Comparison of ENCODE assay signal across 24 mouse cellular contexts in genomic region chr19:3562298-3562697, GRCm38 (mm10). TPM values are rescaled to one million over a fixed set of nuclear protein-coding genes. Genes with fewer than 3 reads are reported as not detected.
A peak's percentile ranks its signal among the peaks of the same experiment; 100 is the strongest.
DNase-seq lines count a peak whose midpoint lies in the region; ATAC-seq and TF ChIP-seq lines count a peak whose summit lies in the region.
"Had no signal": no experiment of that assay in that cellular context is flagged by ENCODE, and none has a peak within 500 bp of the region (broad histone marks: within the 10 kb centered on the region; RNA-seq: fewer than 3 reads in every experiment).

No protein-coding gene starts in this region.

- peaks cover 33% of the 10 kb centered on the region for H3K4me1 ChIP-seq in liver, postnatal 0 days (ENCODE audit: insufficient read depth)
- peaks cover 35% of the 10 kb centered on the region for H3K4me1 ChIP-seq in brown adipose tissue, adult 24 weeks (ENCODE audit: control insufficient read depth, insufficient read depth, insufficient read length, low read length)
- H3K4me1 ChIP-seq: embryonic facial prominence, embryonic 10.5 days; forebrain, embryonic 12.5 days had no signal

- peak overlapping the region; percentile 76; the same call in 1 of the 2 replicates for H3K27ac ChIP-seq in liver, postnatal 0 days (ENCODE audit: low read depth)
- peak overlapping the region; percentile 20; the same call in 1 of the 2 replicates for H3K27ac ChIP-seq in brown adipose tissue, adult 24 weeks (replicated peaks; ENCODE audit: low read depth, low read length)
- H3K27ac ChIP-seq: embryonic facial prominence, embryonic 10.5 days; embryonic facial prominence, embryonic 13.5 days; forebrain, embryonic 15.5 days; heart, embryonic 15.5 days; hindbrain, embryonic 14.5 days; hindbrain, postnatal 0 days had no signal

- H3K4me3 ChIP-seq in liver, postnatal 0 days (ENCODE audit: low read depth, low read length) = no peak overlapping the region
- no peak overlapping the region for H3K4me3 ChIP-seq in brown adipose tissue, adult 24 weeks (ENCODE audit: insufficient read depth, low read depth, low read length)
- H3K4me3 ChIP-seq: embryonic facial prominence, embryonic 10.5 days; embryonic facial prominence, embryonic 13.5 days; erythroblast, embryonic 14.5 days; forebrain, embryonic 12.5 days; forebrain, embryonic 15.5 days; heart, embryonic 12.5 days; heart, embryonic 15.5 days had no signal

- no peak for DNase-seq in liver, postnatal 0 days
- DNase-seq in liver (no peak), ZHBTc4 (ENCODE audit: low read depth, low spot score) (peak; percentile 43)
- DNase-seq in kidney, postnatal 14 days = no peak
- DNase-seq: adrenal gland, postnatal 36 days; cerebellum, adult 11-12 months; cerebellum, adult 8-10 months; cerebellum, postnatal 10 days; cerebellum, postnatal 36 days; embryo, embryonic 11 days; gastrocnemius, postnatal 10 days had no signal

- H3K27me3 ChIP-seq in liver, postnatal 0 days (ENCODE audit: insufficient read depth, low read length) = no peaks in the 10 kb centered on the region
- H3K27me3 ChIP-seq: embryonic facial prominence, embryonic 13.5 days; forebrain, embryonic 12.5 days; forebrain, embryonic 15.5 days; heart, embryonic 12.5 days; heart, embryonic 15.5 days had no signal

- no peak overlapping the region for H3K9ac ChIP-seq in liver, postnatal 0 days (replicated peaks)
- H3K9ac ChIP-seq: embryonic facial prominence, embryonic 13.5 days; forebrain, embryonic 12.5 days; forebrain, embryonic 15.5 days; heart, embryonic 12.5 days; heart, embryonic 15.5 days; hindbrain, embryonic 14.5 days had no signal

- H3K9me3 ChIP-seq in liver, postnatal 0 days (ENCODE audit: low read length) = no peaks in the 10 kb centered on the region
- H3K9me3 ChIP-seq: embryonic facial prominence, embryonic 13.5 days; heart, embryonic 12.5 days; heart, embryonic 15.5 days had no signal

- H3K36me3 ChIP-seq in liver, postnatal 0 days (replicated peaks; ENCODE audit: insufficient read depth, low read length) = no peaks in the 10 kb centered on the region; the same call in 1 of the 2 replicates
- H3K36me3 ChIP-seq: forebrain, embryonic 15.5 days; heart, embryonic 15.5 days had no signal

- no peak for ATAC-seq in liver, postnatal 0 days
- no peak for ATAC-seq in megakaryocyte-erythroid progenitor cell, adult 5-6 weeks (replicated peaks; ENCODE audit: low FRiP score, low TSS enrichment, poor library complexity, severe bottlenecking)
- ATAC-seq: CD4-positive, CD25-positive, alpha-beta regulatory T cell, adult 4 months; forebrain, embryonic 15.5 days; hindbrain, postnatal 0 days; inflammation-experienced regulatory T-cells, adult 6 months had no signal

- no peak overlapping the region for H3K4me2 ChIP-seq in liver, postnatal 0 days (ENCODE audit: low read depth, low read length)
- H3K4me2 ChIP-seq: embryonic facial prominence, embryonic 13.5 days; forebrain, embryonic 12.5 days; forebrain, embryonic 15.5 days; heart, embryonic 12.5 days; heart, embryonic 15.5 days; hindbrain, embryonic 14.5 days had no signal

- TF ChIP-seq EP300 in liver, postnatal 0 days (IDR thresholded peaks at IDR 0.05; ENCODE audit: low read depth) = no peak

- no peak for TF ChIP-seq CTCF in liver, postnatal 0 days (IDR thresholded peaks at IDR 0.05; ENCODE audit: low read depth)

- WGBS in liver, postnatal 0 days (ENCODE audit: insufficient replicate concordance) = 84% methylated on average over 2 of the region's 2 CpGs

RNA-seq across cellular contexts. Expression of gene Ppp6r3, which starts 13.3 kb away (rescaled TPM):
- 14.5 and 16.4 TPM in 2 replicates for polyA plus RNA-seq in liver, postnatal 0 days (2015; fragmentation: Nextera tagmentation; extraction: Ambion mirVana)
- polyA plus RNA-seq in brown adipose tissue, adult 24 weeks (2012; ENCODE audit: insufficient read depth, insufficient read length, missing spikeins) = 32.4 and 45.1 TPM in 2 replicates
- total RNA-seq in megakaryocyte-erythroid progenitor cell, adult 5-6 weeks (2014; fragmentation: Nextera tagmentation) = 91.4 and 100 TPM in 2 replicates
- 90.3 and 96.6 TPM in 2 replicates for total RNA-seq in megakaryocyte-erythroid progenitor cell, adult 5-6 weeks (2017)
